Mouse (Mus musculus): ENCODE measurements at regions not wholly inside any gene's neighbourhood (a gene's known extent, or its start where the extent isn't known, plus 50 kb on each side); places are given as distances from the start of the nearest gene placed in this dataset.
A peak's percentile ranks its signal among the peaks of the same experiment; 100 is the strongest.

GRCm38 (mm10) chr17:9164501-9164900 lies 176.4 kb downstream of the 1700010I14Rik start:
- H3K4me1 ChIP-seq (replicated peaks; ENCODE audit: control insufficient read depth, insufficient read depth, low read length): peaks cover 9% of the 10 kb centered on the region
- H3K4me3 ChIP-seq (replicated peaks; ENCODE audit: low read length): no peak overlapping the region
- no peaks in the 10 kb centered on the region for H3K36me3 ChIP-seq (replicated peaks; ENCODE audit: control insufficient read depth, insufficient read depth)
- ATAC-seq (ENCODE audit: low FRiP score) (no peak), DNase-seq (ENCODE audit: low spot score) (no peak)
- no peaks in the 10 kb centered on the region for H3K27me3 ChIP-seq (ENCODE audit: control insufficient read depth, insufficient read depth, low read length)
- no peak overlapping the region for H3K4me2 ChIP-seq (replicated peaks)
- H3K9me3 ChIP-seq (ENCODE audit: control insufficient read depth, low read length): no peaks in the 10 kb centered on the region
- WGBS: 95% methylated on average over 5 of the region's 5 CpGs
- no peak overlapping the region for H3K9ac ChIP-seq
- H3K27ac ChIP-seq: no peak overlapping the region

GRCm38 (mm10) chr17:9167161-9167560 lies 179.0 kb downstream of the 1700010I14Rik start:
- peak overlapping the region; percentile 94 for H3K27ac ChIP-seq
- no peaks in the 10 kb centered on the region for H3K27me3 ChIP-seq (ENCODE audit: control insufficient read depth, insufficient read depth, low read length)
- no peaks in the 10 kb centered on the region for H3K36me3 ChIP-seq (replicated peaks; ENCODE audit: control insufficient read depth, insufficient read depth)
- no peaks in the 10 kb centered on the region for H3K9me3 ChIP-seq (ENCODE audit: control insufficient read depth, low read length)
- peak; percentile 81 for ATAC-seq (ENCODE audit: low FRiP score)
- peaks cover 14% of the 10 kb centered on the region for H3K4me1 ChIP-seq (replicated peaks; ENCODE audit: control insufficient read depth, insufficient read depth, low read length)
- peak overlapping the region; percentile 90 for H3K4me2 ChIP-seq (replicated peaks)
- H3K4me3 ChIP-seq (replicated peaks; ENCODE audit: low read length): peak overlapping the region; percentile 43
- WGBS: under 1% methylated on average over 10 of the region's 10 CpGs
- peak; percentile 77 for DNase-seq (ENCODE audit: low spot score)
- H3K9ac ChIP-seq: peak overlapping the region; percentile 68

- peaks cover 14% of the 10 kb centered on the region for H3K4me1 ChIP-seq (replicated peaks; ENCODE audit: control insufficient read depth, insufficient read depth, low read length)
- peak overlapping the region; percentile 94 for H3K27ac ChIP-seq
- H3K4me2 ChIP-seq (replicated peaks): peak overlapping the region; percentile 90
- no peaks in the 10 kb centered on the region for H3K36me3 ChIP-seq (replicated peaks; ENCODE audit: control insufficient read depth, insufficient read depth)
- under 1% methylated on average over 20 of the region's 20 CpGs for WGBS
- DNase-seq (ENCODE audit: low spot score): peak; percentile 58
- peak overlapping the region; percentile 68 for H3K9ac ChIP-seq
- H3K9me3 ChIP-seq (ENCODE audit: control insufficient read depth, low read length): no peaks in the 10 kb centered on the region
- peak; percentile 61; the same call in 1 of the 2 replicates for ATAC-seq (ENCODE audit: low FRiP score)
- peak overlapping the region; percentile 43 for H3K4me3 ChIP-seq (replicated peaks; ENCODE audit: low read length)
- no peaks in the 10 kb centered on the region for H3K27me3 ChIP-seq (ENCODE audit: control insufficient read depth, insufficient read depth, low read length)
These were observed 179.6 kb downstream of the 1700010I14Rik start for GRCm38 (mm10) chr17:9167571-9168201.

- peak overlapping the region; percentile 90 for H3K4me2 ChIP-seq (replicated peaks)
- peak overlapping the region; percentile 43 for H3K4me3 ChIP-seq (replicated peaks; ENCODE audit: low read length)
- H3K27ac ChIP-seq: peak overlapping the region; percentile 94
- no peaks in the 10 kb centered on the region for H3K36me3 ChIP-seq (replicated peaks; ENCODE audit: control insufficient read depth, insufficient read depth)
- H3K9me3 ChIP-seq (ENCODE audit: control insufficient read depth, low read length): no peaks in the 10 kb centered on the region
- WGBS: 0% methylated on average over 5 of the region's 5 CpGs
- peak overlapping the region; percentile 68 for H3K9ac ChIP-seq
- H3K27me3 ChIP-seq (ENCODE audit: control insufficient read depth, insufficient read depth, low read length): no peaks in the 10 kb centered on the region
- peak; percentile 91 for DNase-seq (ENCODE audit: low spot score)
- H3K4me1 ChIP-seq (replicated peaks; ENCODE audit: control insufficient read depth, insufficient read depth, low read length): peaks cover 14% of the 10 kb centered on the region
- peak; percentile 67 for ATAC-seq (ENCODE audit: low FRiP score)
These were observed 180.3 kb downstream of the 1700010I14Rik start for GRCm38 (mm10) chr17:9168411-9168810.

GRCm38 (mm10) chr17:9169371-9169770 lies 181.2 kb downstream of the 1700010I14Rik start:
- peak overlapping the region; percentile 25; the same call in 1 of the 2 replicates for H3K9ac ChIP-seq
- peak overlapping the region; percentile 36 for H3K4me2 ChIP-seq (replicated peaks)
- ATAC-seq (ENCODE audit: low FRiP score) (no peak), DNase-seq (ENCODE audit: low spot score) (peak; percentile 97)
- H3K27ac ChIP-seq: peak overlapping the region; percentile 94
- H3K27me3 ChIP-seq (ENCODE audit: control insufficient read depth, insufficient read depth, low read length): no peaks in the 10 kb centered on the region
- no peaks in the 10 kb centered on the region for H3K9me3 ChIP-seq (ENCODE audit: control insufficient read depth, low read length)
- WGBS: 12% methylated on average over 11 of the region's 11 CpGs
- H3K4me1 ChIP-seq (replicated peaks; ENCODE audit: control insufficient read depth, insufficient read depth, low read length): peaks cover 14% of the 10 kb centered on the region
- no peak overlapping the region for H3K4me3 ChIP-seq (replicated peaks; ENCODE audit: low read length)
- H3K36me3 ChIP-seq (replicated peaks; ENCODE audit: control insufficient read depth, insufficient read depth): no peaks in the 10 kb centered on the region

GRCm38 (mm10) chr17:9197160-9197559 lies 209.0 kb downstream of the 1700010I14Rik start:
- H3K36me3 ChIP-seq (replicated peaks; ENCODE audit: control insufficient read depth, insufficient read depth): no peaks in the 10 kb centered on the region
- H3K27ac ChIP-seq: no peak overlapping the region
- DNase-seq (ENCODE audit: low spot score) (no peak), ATAC-seq (ENCODE audit: low FRiP score) (no peak)
- H3K9me3 ChIP-seq (ENCODE audit: control insufficient read depth, low read length): no peaks in the 10 kb centered on the region
- WGBS: 91% methylated on average over 5 of the region's 5 CpGs
- H3K9ac ChIP-seq: no peak overlapping the region
- no peak overlapping the region for H3K4me3 ChIP-seq (replicated peaks; ENCODE audit: low read length)
- no peaks in the 10 kb centered on the region for H3K4me1 ChIP-seq (replicated peaks; ENCODE audit: control insufficient read depth, insufficient read depth, low read length)
- no peaks in the 10 kb centered on the region for H3K27me3 ChIP-seq (ENCODE audit: control insufficient read depth, insufficient read depth, low read length)
- no peak overlapping the region for H3K4me2 ChIP-seq (replicated peaks)

- Histone ChIP-seq H3K27ac (no peak overlapping the region), H3K4me1 (replicated peaks; ENCODE audit: control insufficient read depth, insufficient read depth, low read length) (no peaks in the 10 kb centered on the region), H3K36me3 (replicated peaks; ENCODE audit: control insufficient read depth, insufficient read depth) (no peaks in the 10 kb centered on the region), H3K4me3 (replicated peaks; ENCODE audit: low read length) (no peak overlapping the region), H3K27me3 (ENCODE audit: control insufficient read depth, insufficient read depth, low read length) (no peaks in the 10 kb centered on the region), H3K4me2 (replicated peaks) (no peak overlapping the region), H3K9me3 (ENCODE audit: control insufficient read depth, low read length) (no peaks in the 10 kb centered on the region), H3K9ac (no peak overlapping the region)
- WGBS: 91% methylated on average over 7 of the region's 7 CpGs
- no peak for DNase-seq (ENCODE audit: low spot score)
- no peak for ATAC-seq (ENCODE audit: low FRiP score)
These were observed 212.3 kb downstream of the 1700010I14Rik start for GRCm38 (mm10) chr17:9200386-9200785.

- no peak for ATAC-seq (ENCODE audit: low FRiP score)
- no peaks in the 10 kb centered on the region for H3K9me3 ChIP-seq (ENCODE audit: control insufficient read depth, low read length)
- no peak overlapping the region for H3K4me3 ChIP-seq (replicated peaks; ENCODE audit: low read length)
- DNase-seq (ENCODE audit: low spot score): no peak
- H3K27me3 ChIP-seq (ENCODE audit: control insufficient read depth, insufficient read depth, low read length): no peaks in the 10 kb centered on the region
- H3K27ac ChIP-seq: no peak overlapping the region
- no peak overlapping the region for H3K4me2 ChIP-seq (replicated peaks)
- H3K36me3 ChIP-seq (replicated peaks; ENCODE audit: control insufficient read depth, insufficient read depth): no peaks in the 10 kb centered on the region
- no peaks in the 10 kb centered on the region for H3K4me1 ChIP-seq (replicated peaks; ENCODE audit: control insufficient read depth, insufficient read depth, low read length)
- no peak overlapping the region for H3K9ac ChIP-seq
- 16% methylated on average over 2 of the region's 2 CpGs for WGBS
These were observed 214.4 kb downstream of the 1700010I14Rik start for GRCm38 (mm10) chr17:9202496-9202895.

- Histone ChIP-seq H3K4me3 (replicated peaks; ENCODE audit: low read length) (no peak overlapping the region), H3K4me1 (replicated peaks; ENCODE audit: control insufficient read depth, insufficient read depth, low read length) (no peaks in the 10 kb centered on the region), H3K9me3 (ENCODE audit: control insufficient read depth, low read length) (no peaks in the 10 kb centered on the region), H3K4me2 (replicated peaks) (no peak overlapping the region), H3K9ac (no peak overlapping the region), H3K27me3 (ENCODE audit: control insufficient read depth, insufficient read depth, low read length) (no peaks in the 10 kb centered on the region), H3K36me3 (replicated peaks; ENCODE audit: control insufficient read depth, insufficient read depth) (no peaks in the 10 kb centered on the region), H3K27ac (no peak overlapping the region)
- DNase-seq (ENCODE audit: low spot score) (no peak), ATAC-seq (ENCODE audit: low FRiP score) (no peak)
- WGBS: 80% methylated on average over 2 of the region's 2 CpGs
These were observed 211.2 kb upstream of the Gm17728 start for GRCm38 (mm10) chr17:9210626-9211025.

- ATAC-seq (ENCODE audit: low FRiP score) (no peak), DNase-seq (ENCODE audit: low spot score) (no peak)
- H3K4me1 ChIP-seq (replicated peaks; ENCODE audit: control insufficient read depth, insufficient read depth, low read length): 0 out of 2 replicates have a peak, but pooled peaks cover 3% of the 10 kb centered on the region
- no peaks in the 10 kb centered on the region for H3K36me3 ChIP-seq (replicated peaks; ENCODE audit: control insufficient read depth, insufficient read depth)
- H3K9ac ChIP-seq: no peak overlapping the region
- no peak overlapping the region for H3K27ac ChIP-seq
- WGBS: 78% methylated on average over 4 of the region's 4 CpGs
- H3K27me3 ChIP-seq (ENCODE audit: control insufficient read depth, insufficient read depth, low read length): no peaks in the 10 kb centered on the region
- H3K4me2 ChIP-seq (replicated peaks): no peak overlapping the region
- no peak overlapping the region for H3K4me3 ChIP-seq (replicated peaks; ENCODE audit: low read length)
- H3K9me3 ChIP-seq (ENCODE audit: control insufficient read depth, low read length): no peaks in the 10 kb centered on the region
These were observed 198.8 kb upstream of the Gm17728 start for GRCm38 (mm10) chr17:9223097-9223496.
